In the genomic region with DNA sequence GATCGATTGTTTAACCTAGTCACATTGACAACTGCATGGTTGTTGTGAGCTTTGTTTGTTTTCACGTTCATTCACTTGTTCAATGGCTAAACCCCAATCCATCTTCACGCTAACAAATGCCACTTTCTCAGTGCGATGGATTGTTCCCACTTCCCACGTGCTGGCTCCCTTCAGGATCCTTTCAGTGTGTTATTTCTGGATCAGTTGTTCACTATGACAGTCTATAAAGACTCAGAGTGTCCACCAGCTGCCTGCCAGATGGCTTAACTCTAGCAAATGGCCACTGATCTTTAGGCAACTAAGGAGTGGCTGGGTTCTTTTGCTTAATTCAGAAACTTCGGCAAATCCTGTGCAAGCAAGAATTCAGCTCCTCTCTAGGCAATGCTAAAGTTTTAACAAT, we compare ENCODE assay signal across 8 mouse cellular contexts.
A peak's percentile ranks its signal among the peaks of the same experiment; 100 is the strongest.
DNase-seq lines count a peak whose midpoint lies in the region; ATAC-seq and TF ChIP-seq lines count a peak whose summit lies in the region.

No protein-coding gene starts in this region.

- no peaks in the 10 kb centered on the region for H3K27me3 ChIP-seq in kidney, postnatal 0 days (ENCODE audit: insufficient read depth, low read length)
- H3K27me3 ChIP-seq in kidney, adult 2 months (replicated peaks; ENCODE audit: control insufficient read depth, insufficient read depth, low read length) = no peaks in the 10 kb centered on the region
- H3K27me3 ChIP-seq in embryonic facial prominence, embryonic 11.5 days (ENCODE audit: control insufficient read depth, insufficient read depth, low read length) = no peaks in the 10 kb centered on the region
- H3K27me3 ChIP-seq in hindbrain, embryonic 16.5 days (replicated peaks; ENCODE audit: control insufficient read depth, insufficient read depth, low read length) = peaks cover 2% of the 10 kb centered on the region; the same call in 1 of the 2 replicates
- H3K27me3 ChIP-seq in neural tube, embryonic 12.5 days (replicated peaks) = peaks cover 11% of the 10 kb centered on the region

- ATAC-seq in kidney, postnatal 0 days (replicated peaks; ENCODE audit: low FRiP score, low read depth) = no peak
- peak; percentile 79 for ATAC-seq in embryonic facial prominence, embryonic 11.5 days (replicated peaks; ENCODE audit: insufficient number of reproducible peaks, low FRiP score, low TSS enrichment, low read depth)
- peak; percentile 92 for ATAC-seq in hindbrain, embryonic 16.5 days
- peak; percentile 95 for ATAC-seq in neural tube, embryonic 12.5 days (ENCODE audit: low FRiP score, low read depth)

- H3K9ac ChIP-seq in kidney, postnatal 0 days (ENCODE audit: low read depth, low read length) = no peak overlapping the region
- H3K9ac ChIP-seq in embryonic facial prominence, embryonic 11.5 days (replicated peaks; ENCODE audit: low read length) = no peak overlapping the region
- H3K9ac ChIP-seq in hindbrain, embryonic 16.5 days (ENCODE audit: low read depth, low read length) = no peak overlapping the region
- H3K9ac ChIP-seq in neural tube, embryonic 12.5 days = no peak overlapping the region

- no peak overlapping the region for H3K4me2 ChIP-seq in kidney, postnatal 0 days (ENCODE audit: low read length)
- H3K4me2 ChIP-seq in embryonic facial prominence, embryonic 11.5 days (ENCODE audit: low read depth, low read length) = no peak overlapping the region
- no peak overlapping the region for H3K4me2 ChIP-seq in hindbrain, embryonic 16.5 days (ENCODE audit: low read length)
- no peak overlapping the region for H3K4me2 ChIP-seq in neural tube, embryonic 12.5 days (replicated peaks)

- no peaks in the 10 kb centered on the region for H3K4me1 ChIP-seq in kidney, postnatal 0 days (replicated peaks; ENCODE audit: insufficient read depth, low read length)
- H3K4me1 ChIP-seq in kidney, adult 2 months (ENCODE audit: control insufficient read depth, insufficient read depth, low read length) = no peaks in the 10 kb centered on the region
- no peaks in the 10 kb centered on the region for H3K4me1 ChIP-seq in embryonic facial prominence, embryonic 11.5 days (ENCODE audit: control insufficient read depth, insufficient read depth, low read length)
- peaks cover 2% of the 10 kb centered on the region; the same call in 1 of the 2 replicates for H3K4me1 ChIP-seq in hindbrain, embryonic 16.5 days (ENCODE audit: control insufficient read depth, insufficient read depth, low read depth, low read length)
- peaks cover 8% of the 10 kb centered on the region for H3K4me1 ChIP-seq in neural tube, embryonic 12.5 days

- peak; percentile 69 for DNase-seq in kidney, postnatal 0 days (ENCODE audit: low spot score)
- no peak for DNase-seq in kidney, adult 2 months
- DNase-seq in embryonic facial prominence, embryonic 11.5 days (ENCODE audit: low spot score) = peak; percentile 55
- no peak for DNase-seq in adrenal gland, postnatal 25 days
- DNase-seq in spleen, adult 12 weeks (ENCODE audit: low spot score) = no peak
- no peak for DNase-seq in testis, postnatal 10 days (ENCODE audit: low spot score)

- H3K4me3 ChIP-seq in kidney, postnatal 0 days (replicated peaks; ENCODE audit: low read depth, low read length) = no peak overlapping the region
- H3K4me3 ChIP-seq in kidney, adult 2 months (ENCODE audit: insufficient read depth, low read depth, low read length) = no peak overlapping the region
- no peak overlapping the region for H3K4me3 ChIP-seq in embryonic facial prominence, embryonic 11.5 days (ENCODE audit: low read depth, low read length)
- H3K4me3 ChIP-seq in hindbrain, embryonic 16.5 days (ENCODE audit: low read length) = no peak overlapping the region
- no peak overlapping the region for H3K4me3 ChIP-seq in neural tube, embryonic 12.5 days

- no peak for TF ChIP-seq CTCF in kidney, postnatal 0 days (IDR thresholded peaks at IDR 0.05; ENCODE audit: low read depth)
- no peak for TF ChIP-seq CTCF in kidney, adult 2 months (conservative IDR thresholded peaks at IDR 0.05; ENCODE audit: insufficient read depth, insufficient read length, low read depth, low read length)

- H3K27ac ChIP-seq in kidney, postnatal 0 days = no peak overlapping the region
- H3K27ac ChIP-seq in kidney, adult 2 months (ENCODE audit: insufficient read depth, low read depth, low read length) = no peak overlapping the region
- no peak overlapping the region for H3K27ac ChIP-seq in embryonic facial prominence, embryonic 11.5 days (replicated peaks; ENCODE audit: low read depth, low read length)
- no peak overlapping the region for H3K27ac ChIP-seq in hindbrain, embryonic 16.5 days (ENCODE audit: low read depth, low read length)
- no peak overlapping the region for H3K27ac ChIP-seq in neural tube, embryonic 12.5 days

- WGBS in kidney, postnatal 0 days = 20% methylated on average over 6 of the region's 6 CpGs
- 28% methylated on average over 6 of the region's 6 CpGs for WGBS in kidney, adult 2 months
- WGBS in embryonic facial prominence, embryonic 11.5 days = 41% methylated on average over 6 of the region's 6 CpGs
- WGBS in hindbrain, embryonic 16.5 days = 9% methylated on average over 6 of the region's 6 CpGs
- WGBS in neural tube, embryonic 12.5 days = 6% methylated on average over 6 of the region's 6 CpGs

- no peak for TF ChIP-seq POLR2A in kidney, adult 2 months (IDR thresholded peaks at IDR 0.05; ENCODE audit: low read depth, low read length)

- no peaks in the 10 kb centered on the region for H3K36me3 ChIP-seq in kidney, postnatal 0 days (ENCODE audit: insufficient read depth, low read length)
- H3K36me3 ChIP-seq in kidney, adult 2 months (ENCODE audit: control insufficient read depth, insufficient read depth, low read length) = no peaks in the 10 kb centered on the region
- no peaks in the 10 kb centered on the region for H3K36me3 ChIP-seq in embryonic facial prominence, embryonic 11.5 days (replicated peaks; ENCODE audit: control insufficient read depth, insufficient read depth, low read depth, low read length)
- H3K36me3 ChIP-seq in hindbrain, embryonic 16.5 days (ENCODE audit: control insufficient read depth, insufficient read depth, low read length) = no peaks in the 10 kb centered on the region
- no peaks in the 10 kb centered on the region for H3K36me3 ChIP-seq in neural tube, embryonic 12.5 days

- H3K9me3 ChIP-seq in kidney, postnatal 0 days (replicated peaks; ENCODE audit: low read length) = no peaks in the 10 kb centered on the region
- no peaks in the 10 kb centered on the region for H3K9me3 ChIP-seq in embryonic facial prominence, embryonic 11.5 days (replicated peaks; ENCODE audit: control insufficient read depth, low read length)
- no peaks in the 10 kb centered on the region for H3K9me3 ChIP-seq in hindbrain, embryonic 16.5 days (ENCODE audit: control insufficient read depth, low read length)
- no peaks in the 10 kb centered on the region for H3K9me3 ChIP-seq in neural tube, embryonic 12.5 days

Comparison
In these comparisons a context has a peak if more than half of its experiments do, and no peak if none do; other contexts are left out.
1. DNase-seq: peak in kidney, postnatal 0 days (single experiment) and embryonic facial prominence, embryonic 11.5 days (single experiment); none in kidney, adult 2 months (single experiment), adrenal gland, postnatal 25 days (single experiment), spleen, adult 12 weeks (single experiment) and testis, postnatal 10 days (single experiment).